Mouse (Mus musculus): Measurements from ENCODE around the gene Zfp160.
"Not testable (repeated sequence)": the region's sequence is repeated elsewhere in the genome, so short reads cannot be mapped to it uniquely, and the experiment has no call there.

DNA sequence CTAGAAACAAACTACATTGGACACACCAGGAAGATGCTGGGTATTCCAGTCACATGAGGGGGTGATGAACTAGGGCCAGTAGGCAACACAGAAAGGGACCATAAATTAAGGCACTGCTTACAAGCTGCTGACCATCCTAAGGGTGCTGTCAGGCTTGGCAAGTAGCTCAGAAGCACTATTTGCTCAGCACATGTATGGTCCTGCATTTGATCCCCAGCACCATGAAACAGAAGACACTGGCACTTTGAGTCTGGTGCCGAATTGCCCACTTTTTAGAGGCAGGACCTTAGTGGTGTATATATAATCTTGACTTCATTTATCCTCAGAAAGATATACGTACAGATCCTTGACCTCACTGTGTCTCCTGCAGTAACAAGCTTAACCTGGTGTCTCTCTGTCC is 62.3 kb downstream of the Zfp160 start:
- TF ChIP-seq CTCF (conservative IDR thresholded peaks at IDR 0.05; ENCODE audit: low read length); NANOG (IDR thresholded peaks at IDR 0.05; ENCODE audit: borderline replicate concordance, low read length): not testable (repeated sequence)

All from E14TG2a.4 (cell line).